Mouse (Mus musculus) cerebellum, postnatal 36 days (tissue): ENCODE results near the gene Plppr3.
"Not testable (repeated sequence)": the region's sequence is repeated elsewhere in the genome, so short reads cannot be mapped to it uniquely, and the experiment has no call there.

ENCODE experiments used
- DNase-seq, 2 experiments: peaks; one replicate each; pipeline ENCODE4 v3.0.0; 2021 to 2022; ENCODE audit warnings: mixed read lengths in 2 of 2

Gene Plppr3

DNA sequence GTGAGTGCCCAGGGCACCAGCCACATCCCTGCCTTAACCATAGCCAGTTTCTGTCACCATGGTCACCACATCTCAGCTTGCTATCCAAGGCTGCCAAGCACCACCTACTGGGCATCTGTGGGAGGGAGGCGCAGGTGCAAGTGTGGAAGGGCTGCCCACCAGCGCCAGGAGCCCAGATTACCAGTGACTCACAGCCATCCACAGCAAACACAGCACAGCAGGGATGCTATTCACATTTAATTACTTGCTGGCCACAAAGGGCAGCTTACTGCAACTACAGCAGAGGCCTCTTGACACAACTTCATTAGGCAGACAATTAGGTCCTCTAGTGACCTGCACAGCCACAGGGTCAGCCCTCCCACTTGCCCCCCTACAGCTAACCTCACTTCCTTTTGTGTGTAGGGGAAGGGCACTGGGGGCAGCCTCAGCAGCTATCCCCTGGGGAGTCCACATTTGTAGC lies 26.5 kb upstream of the Plppr3 start:
- DNase-seq, result peak in 1 of 2 experiments; percentile 29

GRCm38 (mm10) chr10:79897316-79898245 lies 23.1 kb upstream of the Plppr3 start:
- no peak for DNase-seq

GRCm38 (mm10) chr10:79896814-79897213 lies 22.4 kb upstream of the Plppr3 start:
- no peak for DNase-seq

DNA sequence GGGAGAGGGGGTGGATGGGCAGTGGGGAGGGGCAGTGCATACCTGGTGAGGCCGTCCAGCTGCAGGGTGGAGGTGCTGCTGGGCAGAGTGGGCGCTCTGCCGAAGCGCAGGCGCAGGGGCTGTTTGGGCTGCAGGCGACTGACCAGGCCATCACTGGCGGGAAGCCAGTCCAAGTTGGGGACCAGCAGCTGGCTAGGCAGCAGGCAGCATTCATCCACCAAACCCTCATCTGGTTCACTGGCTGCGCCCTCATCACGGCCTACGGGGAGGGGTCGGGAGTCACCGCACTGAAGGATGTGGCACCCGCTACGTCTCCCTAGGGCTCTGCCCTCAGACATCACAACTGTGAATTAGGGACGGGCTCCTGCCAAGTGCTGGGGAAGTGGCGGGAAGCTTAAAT lies 21.9 kb upstream of the Plppr3 start:
- DNase-seq, result peak in 1 of 2 experiments; percentile 5

DNA sequence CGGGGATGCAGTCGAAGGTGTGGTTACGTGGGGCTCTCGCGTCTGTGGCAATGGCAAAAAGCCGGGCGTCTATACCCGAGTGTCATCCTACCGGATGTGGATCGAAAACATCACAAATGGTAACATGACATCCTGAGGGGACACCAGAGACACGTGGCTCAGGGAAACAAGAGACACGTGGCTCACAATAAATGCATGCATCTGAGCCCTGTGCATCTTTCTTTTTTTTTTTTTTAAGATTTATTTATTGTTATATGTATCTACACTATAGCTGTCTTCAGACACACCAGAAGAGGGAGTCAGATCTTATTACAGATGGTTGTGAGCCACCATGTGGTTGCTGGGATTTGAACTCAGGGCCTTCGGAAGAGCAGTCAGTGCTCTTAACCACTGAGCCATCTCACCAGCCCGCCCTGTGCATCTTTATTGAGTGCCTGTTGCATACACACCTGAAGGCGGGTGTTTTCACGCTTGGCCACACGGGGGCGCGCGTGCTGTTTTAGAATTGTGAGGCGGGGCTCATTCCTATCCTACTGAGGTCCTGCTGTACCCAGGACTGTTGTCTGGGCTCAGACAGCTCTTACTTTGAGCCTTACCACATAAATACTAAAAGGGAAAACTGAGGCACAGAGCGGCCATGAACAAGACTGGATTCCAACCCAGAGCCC lies 18.2 kb upstream of the Plppr3 start:
- peak; percentile 83 to 86 for DNase-seq

DNA sequence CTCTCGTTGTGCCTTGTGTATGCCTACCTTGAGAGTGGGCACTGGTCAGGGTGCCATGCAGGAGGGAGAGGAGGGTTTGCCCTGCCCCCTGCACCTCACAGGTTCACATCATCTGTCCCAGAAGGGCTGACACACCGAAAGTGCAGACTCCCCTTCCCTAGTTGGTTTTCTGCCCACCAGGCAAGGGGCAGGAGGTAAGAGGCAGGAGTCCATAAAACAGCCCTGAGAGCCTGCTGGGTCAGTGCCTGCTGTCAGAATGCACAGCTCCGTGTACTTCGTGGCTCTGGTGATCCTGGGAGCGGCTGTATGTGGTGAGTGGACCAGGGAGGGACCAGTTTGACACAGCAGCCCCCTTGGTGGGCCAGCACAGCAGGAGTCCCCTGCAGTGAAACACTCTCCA lies 16.2 kb upstream of the Plppr3 start, which contains the start of gene Cfd:
Cfd (plus strand) TSS at position 184 of the 400 bp plus-strand sequence.
- peak in 1 of 2 experiments; percentile 4 for DNase-seq

DNA sequence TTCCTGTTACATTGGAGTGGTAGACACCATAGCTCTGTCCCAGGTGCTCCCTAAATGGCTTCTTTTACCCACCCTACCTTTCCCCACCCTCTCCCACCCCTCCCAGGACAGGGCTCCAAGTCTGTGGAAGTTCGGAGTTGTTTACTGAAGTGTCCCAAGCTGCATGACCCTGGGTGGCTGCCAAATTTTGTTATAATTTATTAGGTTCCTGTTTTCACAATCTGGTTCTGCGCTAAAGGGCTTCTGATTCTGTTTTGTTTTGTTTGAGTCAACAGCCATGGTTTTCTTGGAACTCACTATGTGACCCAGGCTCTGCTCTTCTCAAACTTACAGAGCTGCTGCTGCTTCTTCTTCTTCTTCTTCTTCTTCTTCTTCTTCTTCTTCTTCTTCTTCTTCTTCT lies 15.0 kb upstream of the Plppr3 start:
- DNase-seq, result no peak

DNA sequence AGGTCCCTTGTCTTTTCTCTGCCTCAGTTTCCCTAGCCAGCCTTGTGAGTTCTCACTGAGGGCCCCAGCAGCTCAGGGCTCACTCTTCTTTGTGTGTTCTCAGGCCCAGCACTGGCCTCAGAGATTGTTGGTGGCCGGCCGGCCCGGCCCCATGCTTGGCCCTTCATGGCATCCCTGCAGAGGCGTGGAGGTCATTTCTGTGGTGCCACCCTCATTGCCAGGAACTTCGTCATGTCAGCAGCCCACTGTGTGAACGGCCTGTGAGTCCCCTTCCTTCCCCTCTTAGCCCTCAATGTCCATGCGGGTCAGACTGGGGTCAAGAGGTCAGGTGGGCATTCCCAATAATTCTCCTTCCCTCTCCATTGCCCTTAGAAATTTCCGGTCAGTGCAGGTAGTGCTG lies 12.2 kb upstream of the Plppr3 start:
- no peak for DNase-seq

- DNase-seq, result no peak
These were observed 11.6 kb upstream of the Plppr3 start, which contains the start of gene Elane for GRCm38 (mm10) chr10:79886054-79886453. Elane (plus strand) TSS chr10:79886247.

- DNase-seq, result not testable (repeated sequence)
These were observed 10.5 kb upstream of the Plppr3 start for GRCm38 (mm10) chr10:79884938-79885337.

GRCm38 (mm10) chr10:79884446-79884845 lies 10.0 kb upstream of the Plppr3 start:
- DNase-seq, result peak; percentile 39 to 54

DNA sequence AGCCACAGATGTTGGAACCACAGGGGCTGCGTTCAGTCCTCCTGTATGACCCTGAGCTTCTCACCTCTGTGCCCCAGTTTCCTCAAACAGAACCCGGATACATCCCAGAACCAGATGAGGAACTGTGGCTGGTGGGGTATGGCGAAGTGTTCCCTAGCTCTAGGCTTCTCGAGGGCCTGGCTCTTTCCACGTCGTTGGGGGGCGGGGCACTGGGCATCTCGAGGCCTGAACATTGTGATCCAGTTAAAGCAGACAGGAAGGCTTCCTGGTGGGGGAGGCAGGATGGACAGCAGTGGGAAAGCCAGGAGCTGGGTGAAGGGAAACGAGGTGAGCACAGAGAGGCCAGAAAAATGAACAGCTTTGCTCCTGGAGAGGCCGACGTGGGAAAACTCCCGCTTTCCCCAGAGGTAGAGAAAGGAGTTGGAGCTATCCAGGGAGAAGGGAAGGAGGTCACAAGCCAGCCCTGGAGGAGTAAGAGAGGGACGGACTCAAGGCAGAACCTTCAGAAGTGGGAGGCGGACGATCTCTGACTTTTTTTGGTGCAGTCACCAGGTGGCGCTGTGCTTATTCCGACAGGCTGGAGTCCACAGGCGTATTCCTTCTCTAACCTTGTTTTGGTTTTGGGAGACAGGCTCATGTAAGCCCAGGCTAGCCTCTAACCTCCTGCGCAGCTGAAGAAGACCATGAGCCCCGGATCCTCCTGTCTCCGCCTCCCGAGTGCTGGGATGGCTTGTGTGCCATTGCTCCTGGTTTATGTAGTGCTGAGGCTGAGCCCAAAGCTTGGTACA lies 9.1 kb upstream of the Plppr3 start:
- DNase-seq, result peak; percentile 86 to 88

DNA sequence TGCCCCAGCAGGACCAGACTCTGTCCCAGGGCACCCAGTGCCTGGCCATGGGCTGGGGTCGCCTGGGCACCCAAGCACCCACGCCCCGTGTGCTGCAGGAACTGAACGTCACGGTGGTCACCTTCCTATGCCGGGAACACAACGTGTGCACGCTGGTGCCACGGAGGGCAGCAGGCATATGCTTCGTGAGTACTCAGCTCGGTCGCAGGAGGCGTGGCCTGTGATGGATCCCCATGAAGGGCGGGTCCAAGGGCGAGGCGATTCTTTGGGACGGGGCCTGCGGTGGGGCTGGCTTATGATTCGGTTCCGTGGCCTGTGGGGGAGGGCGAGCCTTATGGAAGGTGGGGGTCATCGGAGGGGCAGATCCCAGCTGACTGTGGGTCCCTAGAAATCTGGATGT lies 7.5 kb upstream of the Plppr3 start:
- DNase-seq, result peak in 1 of 2 experiments; percentile 13

DNA sequence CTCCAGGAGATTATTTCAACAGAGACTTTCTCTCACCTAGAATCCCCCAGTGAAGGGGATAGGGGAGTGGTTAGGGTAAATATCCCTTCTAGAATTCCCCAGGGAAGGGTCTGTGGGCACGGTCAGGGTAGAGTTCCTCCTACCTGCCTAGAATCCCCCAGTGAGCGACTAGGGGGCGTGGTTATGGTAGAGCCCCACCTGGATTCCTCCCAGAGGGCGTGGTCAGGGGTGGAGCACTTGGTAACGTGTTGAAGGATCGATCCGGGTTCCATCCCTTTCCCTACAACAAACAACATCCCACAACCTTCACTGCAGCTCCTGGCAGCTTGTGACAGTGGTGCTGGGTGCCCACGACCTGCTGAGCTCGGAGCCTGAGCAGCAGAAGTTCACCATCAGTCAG lies 6.3 kb upstream of the Plppr3 start:
- no peak for DNase-seq

GRCm38 (mm10) chr10:79879527-79879926 lies 5.1 kb upstream of the Plppr3 start:
- DNase-seq, result no peak

DNA sequence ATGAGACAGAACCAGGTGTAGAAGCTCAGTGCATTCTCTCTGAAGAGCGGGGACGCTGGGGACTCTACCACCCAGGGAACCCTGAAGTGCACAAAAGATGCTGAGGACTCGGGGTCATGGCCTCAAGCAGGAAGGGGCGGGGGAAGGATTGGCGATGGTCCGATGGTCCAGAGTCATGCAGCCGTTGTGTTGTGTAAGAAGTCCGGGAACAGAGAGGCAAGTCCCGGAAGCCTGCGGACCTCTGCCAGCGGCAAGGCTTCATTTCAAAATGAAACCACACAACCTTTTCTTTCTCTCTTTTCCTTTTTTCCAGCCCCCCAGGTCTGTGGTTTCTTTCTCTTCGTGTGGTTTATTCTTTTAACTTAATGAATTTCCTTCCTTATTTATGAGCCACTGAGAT lies 3.3 kb upstream of the Plppr3 start:
- DNase-seq, result no peak

- no peak for DNase-seq
These were observed 2.7 kb upstream of the Plppr3 start for GRCm38 (mm10) chr10:79877174-79877573.

DNA sequence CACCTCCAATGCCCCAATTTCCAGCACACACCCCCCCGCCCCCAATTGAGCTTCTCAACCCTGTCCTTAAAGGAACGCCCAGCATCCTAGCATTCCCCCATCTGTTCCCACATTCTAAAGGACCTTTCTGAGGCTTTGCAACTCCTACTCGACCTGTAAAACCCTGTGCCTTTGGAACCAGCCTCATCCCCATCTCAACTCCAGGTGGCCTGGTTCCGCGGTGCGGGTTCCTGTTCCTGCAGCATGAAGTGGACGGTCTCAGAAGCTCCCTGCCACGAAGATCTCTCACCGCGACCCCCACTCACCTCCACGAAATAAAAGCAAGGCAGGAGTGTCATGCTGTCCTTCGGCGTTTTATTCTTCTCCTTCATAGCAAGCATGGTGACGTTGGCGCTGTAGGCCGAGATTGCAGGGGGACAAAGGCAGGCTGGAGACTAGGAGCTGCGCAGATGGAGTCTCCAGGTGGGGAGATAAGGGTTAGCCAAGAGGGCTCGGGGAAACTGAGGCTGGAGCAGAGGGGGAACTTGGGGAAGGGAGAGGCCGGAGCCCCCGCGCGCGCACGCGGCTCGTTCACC lies 632 bp downstream of the Plppr3 start:
- no peak for DNase-seq

DNA sequence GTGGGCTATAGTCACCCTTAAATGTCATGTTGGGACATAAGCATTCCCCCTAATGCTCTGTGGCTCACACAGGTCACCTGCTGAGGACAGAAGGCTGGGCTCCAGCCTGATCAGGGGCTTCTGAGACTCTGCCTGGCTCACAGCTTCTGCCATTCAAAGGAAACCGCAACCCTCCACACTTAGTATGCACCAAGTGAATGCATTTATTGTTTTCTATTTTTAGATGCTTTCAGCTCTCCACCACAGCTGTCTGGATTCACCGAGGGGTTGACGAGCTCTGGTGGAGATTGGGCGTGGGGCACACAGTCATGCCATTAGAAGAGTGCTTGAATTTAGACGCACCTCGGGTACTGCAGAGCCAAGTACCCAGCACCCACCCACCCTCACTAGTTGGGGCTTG lies 1.1 kb downstream of the Plppr3 start:
- no peak for DNase-seq

GRCm38 (mm10) chr10:79872862-79873261 lies 1.6 kb downstream of the Plppr3 start:
- no peak for DNase-seq

- DNase-seq, result no peak
These were observed 2.6 kb downstream of the Plppr3 start for GRCm38 (mm10) chr10:79871845-79872244.

- no peak for DNase-seq
These were observed 7.8 kb downstream of the Plppr3 start for GRCm38 (mm10) chr10:79866601-79867000.
